Mouse (Mus musculus): ENCODE data around the gene Zfp13.
A peak's percentile ranks its signal among the peaks of the same experiment; 100 is the strongest.

GRCm38 (mm10) chr17:23572059-23572458 lies 27.2 kb downstream of the Zfp13 start:
- no peak for TF ChIP-seq HCFC1 (IDR thresholded peaks at IDR 0.05; ENCODE audit: borderline replicate concordance, insufficient read depth, low read length)
- no peak for TF ChIP-seq ZNF384 (IDR thresholded peaks at IDR 0.05; ENCODE audit: low read depth, low read length)
- no peak for TF ChIP-seq CHD2 (IDR thresholded peaks at IDR 0.05; ENCODE audit: low read depth, low read length)
- 0 out of 2 replicates have a peak, but pooled peaks have one; percentile 5 for TF ChIP-seq ZC3H11A (IDR thresholded peaks at IDR 0.05; ENCODE audit: borderline replicate concordance, low read depth, low read length)
